In genomic region chr12:71364531-71364930, GRCm38 (mm10) we compare ENCODE assay signal across 14 mouse cellular contexts.
"Had no signal": no experiment of that assay in that cellular context is flagged by ENCODE, and none has a peak within 500 bp of the region (broad histone marks: within the 10 kb centered on the region; RNA-seq: fewer than 3 reads in every experiment).

No protein-coding gene starts in this region.

- H3K27ac ChIP-seq: kidney, postnatal 0 days; limb, embryonic 13.5 days; liver, embryonic 12.5 days; midbrain, embryonic 13.5 days; neural tube, embryonic 13.5 days had no signal

- H3K9me3 ChIP-seq: limb, embryonic 13.5 days; liver, embryonic 12.5 days; midbrain, embryonic 13.5 days; neural tube, embryonic 13.5 days had no signal

- ATAC-seq: liver, embryonic 12.5 days; midbrain, embryonic 13.5 days had no signal

- H3K27me3 ChIP-seq: liver, embryonic 12.5 days; midbrain, embryonic 13.5 days had no signal

- H3K9ac ChIP-seq: limb, embryonic 13.5 days; liver, embryonic 12.5 days; lung, embryonic 14.5 days; midbrain, embryonic 13.5 days; neural tube, embryonic 13.5 days had no signal

- H3K4me1 ChIP-seq: limb, embryonic 13.5 days; liver, embryonic 12.5 days had no signal

- H3K4me2 ChIP-seq: limb, embryonic 13.5 days; liver, embryonic 12.5 days; lung, embryonic 14.5 days; midbrain, embryonic 13.5 days; neural tube, embryonic 13.5 days had no signal

- DNase-seq: kidney, adult 9 months; lung, embryonic 14.5 days; lung, postnatal 10 days; lung, postnatal 4 days; retina, postnatal 1 day; right cerebral cortex, postnatal 4 days; spleen, adult 18-20 months; thymus, adult 18-20 months; thymus, postnatal 14 days had no signal

- H3K36me3 ChIP-seq: limb, embryonic 13.5 days; liver, embryonic 12.5 days; midbrain, embryonic 13.5 days; neural tube, embryonic 13.5 days had no signal

- H3K4me3 ChIP-seq: limb, embryonic 13.5 days; liver, embryonic 12.5 days; midbrain, embryonic 13.5 days; neural tube, embryonic 13.5 days had no signal
